14 mouse cellular contexts compared by ENCODE assay signal in the genomic region with DNA sequence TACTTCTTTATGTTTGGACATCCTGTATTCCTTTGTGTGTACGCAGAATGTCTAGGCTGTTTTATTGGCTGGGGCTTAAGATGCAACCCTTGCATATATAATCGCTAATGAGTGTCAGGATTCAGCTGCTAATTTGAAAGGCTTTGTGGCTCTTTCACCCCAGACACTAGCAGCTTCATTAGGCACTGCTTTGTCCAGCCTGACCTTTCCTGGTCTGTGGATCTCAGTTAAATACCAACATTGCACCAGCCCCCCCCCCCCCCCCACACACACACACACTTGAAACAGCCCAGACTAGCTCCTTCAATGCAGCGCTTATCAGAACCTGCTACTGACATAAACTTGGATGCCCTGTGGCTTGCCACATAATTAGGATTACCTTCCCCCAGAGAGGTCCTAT.
A peak's percentile ranks its signal among the peaks of the same experiment; 100 is the strongest.
DNase-seq lines count a peak whose midpoint lies in the region; ATAC-seq and TF ChIP-seq lines count a peak whose summit lies in the region.
"Had no signal": no experiment of that assay in that cellular context is flagged by ENCODE, and none has a peak within 500 bp of the region (broad histone marks: within the 10 kb centered on the region; RNA-seq: fewer than 3 reads in every experiment).

No protein-coding gene starts in this region.

- 50% methylated on average over 3 of the region's 3 CpGs for WGBS in heart, embryonic 16.5 days
- 4% methylated on average over 3 of the region's 3 CpGs for WGBS in forebrain, embryonic 13.5 days
- WGBS in limb, embryonic 10.5 days, result 24% methylated on average over 3 of the region's 3 CpGs
- 96% methylated on average over 3 of the region's 3 CpGs for WGBS in thymus, adult 2 months

- H3K4me3 ChIP-seq in heart, embryonic 16.5 days (ENCODE audit: low read length), result no peak overlapping the region
- no peak overlapping the region for H3K4me3 ChIP-seq in forebrain, embryonic 13.5 days
- no peak overlapping the region for H3K4me3 ChIP-seq in limb, embryonic 10.5 days
- no peak overlapping the region for H3K4me3 ChIP-seq in thymus, adult 2 months (ENCODE audit: control insufficient read depth, insufficient read depth, low read length)
- H3K4me3 ChIP-seq: embryonic facial prominence, embryonic 12.5 days; gastrocnemius, adult 2 months; limb, embryonic 13.5 days had no signal

- TF ChIP-seq POLR2A in thymus, adult 2 months (IDR thresholded peaks at IDR 0.05; ENCODE audit: control insufficient read depth, extremely low read depth, insufficient read depth, low read length, poor library complexity), result no peak

- no peaks in the 10 kb centered on the region for H3K27me3 ChIP-seq in heart, embryonic 16.5 days (ENCODE audit: control insufficient read depth, insufficient read depth, low read length)
- no peaks in the 10 kb centered on the region for H3K27me3 ChIP-seq in forebrain, embryonic 13.5 days
- no peaks in the 10 kb centered on the region for H3K27me3 ChIP-seq in limb, embryonic 10.5 days (ENCODE audit: low read depth, poor library complexity, severe bottlenecking)
- no peaks in the 10 kb centered on the region for H3K27me3 ChIP-seq in thymus, adult 2 months (ENCODE audit: control insufficient read depth, insufficient read depth, low read length)
- H3K27me3 ChIP-seq: embryonic facial prominence, embryonic 12.5 days; limb, embryonic 13.5 days had no signal

- intact Hi-C loops in heart, postnatal 10 days (cut with DNase I), result no loop called here

- peak; percentile 60 for ATAC-seq in heart, embryonic 16.5 days (replicated peaks; ENCODE audit: extremely low read depth, insufficient read depth, low FRiP score)
- peak; percentile 74 for ATAC-seq in forebrain, embryonic 13.5 days
- ATAC-seq: lung, postnatal 0 days had no signal

- no peak for TF ChIP-seq CTCF in thymus, adult 2 months (IDR thresholded peaks at IDR 0.05; ENCODE audit: borderline replicate concordance, control insufficient read depth, extremely low read depth, insufficient read depth, low read length, poor library complexity)

- H3K4me1 ChIP-seq in heart, embryonic 16.5 days (ENCODE audit: control insufficient read depth, insufficient read depth, low read length), result peaks cover 14% of the 10 kb centered on the region
- H3K4me1 ChIP-seq in forebrain, embryonic 13.5 days, result peaks cover 47% of the 10 kb centered on the region
- H3K4me1 ChIP-seq in limb, embryonic 10.5 days, result peaks cover 66% of the 10 kb centered on the region
- no peaks in the 10 kb centered on the region for H3K4me1 ChIP-seq in thymus, adult 2 months (replicated peaks; ENCODE audit: control insufficient read depth, insufficient read depth, low read length)

- H3K36me3 ChIP-seq in heart, embryonic 16.5 days (ENCODE audit: control insufficient read depth, insufficient read depth), result no peaks in the 10 kb centered on the region
- no peaks in the 10 kb centered on the region; the same call in 1 of the 2 replicates for H3K36me3 ChIP-seq in forebrain, embryonic 13.5 days (ENCODE audit: poor library complexity, severe bottlenecking)
- 0 out of 2 replicates have a peak, but pooled peaks cover 5% of the 10 kb centered on the region for H3K36me3 ChIP-seq in limb, embryonic 10.5 days
- no peaks in the 10 kb centered on the region for H3K36me3 ChIP-seq in thymus, adult 2 months (ENCODE audit: control insufficient read depth, insufficient read depth, low read length)
- H3K36me3 ChIP-seq: limb, embryonic 13.5 days had no signal

- H3K9me3 ChIP-seq in heart, embryonic 16.5 days (replicated peaks; ENCODE audit: control insufficient read depth, low read length), result no peaks in the 10 kb centered on the region
- no peaks in the 10 kb centered on the region for H3K9me3 ChIP-seq in forebrain, embryonic 13.5 days (replicated peaks)
- H3K9me3 ChIP-seq in limb, embryonic 10.5 days (replicated peaks), result no peaks in the 10 kb centered on the region
- H3K9me3 ChIP-seq: embryonic facial prominence, embryonic 12.5 days; limb, embryonic 13.5 days had no signal

- no peak overlapping the region; the same call in 1 of the 2 replicates for H3K27ac ChIP-seq in heart, embryonic 16.5 days (ENCODE audit: low read length)
- H3K27ac ChIP-seq in forebrain, embryonic 13.5 days, result peak overlapping the region; percentile 61
- peak overlapping the region; percentile 71 for H3K27ac ChIP-seq in limb, embryonic 10.5 days
- no peak overlapping the region for H3K27ac ChIP-seq in thymus, adult 2 months (ENCODE audit: control insufficient read depth, insufficient read depth, low read length)
- H3K27ac ChIP-seq: embryonic facial prominence, embryonic 12.5 days; gastrocnemius, adult 2 months; limb, embryonic 13.5 days had no signal

- H3K4me2 ChIP-seq in heart, embryonic 16.5 days (ENCODE audit: low read depth, low read length), result peak overlapping the region; percentile 15; the same call in 1 of the 2 replicates
- peak overlapping the region; percentile 33 for H3K4me2 ChIP-seq in forebrain, embryonic 13.5 days
- H3K4me2 ChIP-seq: embryonic facial prominence, embryonic 12.5 days; limb, embryonic 13.5 days had no signal

- no peak for DNase-seq in heart, postnatal 10 days
- no peak for DNase-seq in limb, embryonic 10.5 days (ENCODE audit: low spot score)
- DNase-seq in retina, embryonic 14.5 days (ENCODE audit: low spot score), result peak; percentile 63
- no peak for DNase-seq in thymus, adult 2 months
- no peak for DNase-seq in testis, postnatal 14 days (ENCODE audit: low spot score)
- DNase-seq in urinary bladder, postnatal 14 days (ENCODE audit: low spot score), result no peak
- DNase-seq: gastrocnemius, adult 2 months; kidney, adult 2 months; right cerebral cortex, postnatal 25 days had no signal

- H3K9ac ChIP-seq in heart, embryonic 16.5 days (ENCODE audit: low read length), result no peak overlapping the region
- H3K9ac ChIP-seq in forebrain, embryonic 13.5 days, result 0 out of 2 replicates have a peak overlapping the region, but pooled peaks have one; percentile 37
- H3K9ac ChIP-seq: embryonic facial prominence, embryonic 12.5 days; limb, embryonic 13.5 days had no signal

Comparison
In these comparisons a context has a peak if more than half of its experiments do, and no peak if none do; other contexts are left out.
1. H3K27ac ChIP-seq: peak in forebrain, embryonic 13.5 days (single experiment) and limb, embryonic 10.5 days (single experiment); none in heart, embryonic 16.5 days (single experiment) and thymus, adult 2 months (single experiment).